Mouse (Mus musculus) limb, embryonic 10.5 days (tissue): ENCODE measurements around the gene Krt2. TPM values are rescaled to one million over a fixed set of nuclear protein-coding genes. Genes with fewer than 3 reads are reported as not detected.
A peak's percentile ranks its signal among the peaks of the same experiment; 100 is the strongest.

Experiments
- DNase-seq: peaks from one replicate; pipeline ENCODE4 v3.0.0-alpha.2; 2017; ENCODE audit warnings: low spot score
- H3K27ac ChIP-seq: fragments of 300-500 bp; sonication (generic); 2 replicates; pipeline ENCODE4 v1.5.1; 2016; ENCODE audit warnings: mild to moderate bottlenecking
- H3K27me3 ChIP-seq: fragments of 300-500 bp; sonication (generic); 2 replicates; pipeline ENCODE4 v1.6.1; 2016; ENCODE audit warnings: low read depth, mild to moderate bottlenecking; ENCODE audit not compliant: poor library complexity, severe bottlenecking
- H3K36me3 ChIP-seq: fragments of 300-500 bp; sonication (generic); 2 replicates; pipeline ENCODE4 v1.6.1; 2016; ENCODE audit warnings: mild to moderate bottlenecking, moderate library complexity
- H3K4me1 ChIP-seq: fragments of 300-500 bp; sonication (generic); 2 replicates; pipeline ENCODE4 v1.6.1; 2016
- H3K4me3 ChIP-seq: fragments of 300-500 bp; sonication (generic); 2 replicates; pipeline ENCODE4 v1.5.1; 2016; ENCODE audit warnings: mild to moderate bottlenecking, moderate library complexity
- H3K9me3 ChIP-seq: fragments of 300-500 bp; sonication (generic); replicated peaks from 2 replicates; pipeline ENCODE4 v1.6.1; 2016; ENCODE audit warnings: mild to moderate bottlenecking
- WGBS: fragments of 180-500 bp; shearing (Covaris S2); methylation state at CpG from one replicate; pipeline ENCODE4 v1.1.7; 2016; 5-methylcytosine and 5-hydroxymethylcytosine counted together
- polyA plus RNA-seq: library from polyadenylated mRNA; unstranded; fragments of >200 nt; fragmentation: Nextera tagmentation; extraction: Ambion mirVana; gene quantifications from 2 replicates; pipeline ENCODE4 v1.2.1, GENCODE M21; 2016

Krt2 gene
- not detected in 2 replicates for polyA plus RNA-seq

- Histone ChIP-seq H3K9me3 (no peaks in the 10 kb centered on the region), H3K36me3 (no peaks in the 10 kb centered on the region), H3K27me3 (peaks cover 8% of the 10 kb centered on the region; the same call in 1 of the 2 replicates), H3K27ac (no peak within 1 kb of the TSS), H3K4me1 (no peaks in the 10 kb centered on the region), H3K4me3 (no peak within 1 kb of the TSS)
- WGBS, result 77% methylated on average over 16 of the region's 16 CpGs
- DNase-seq, result no peak
Observed at GRCm38 (mm10) chr15:101817875-101818274, at the start of gene Krt2. Krt2 (minus strand) TSS chr15:101818169.

- Histone ChIP-seq H3K27ac (no peak overlapping the region), H3K36me3 (no peaks in the 10 kb centered on the region), H3K9me3 (no peaks in the 10 kb centered on the region), H3K4me3 (no peak overlapping the region), H3K27me3 (peaks cover 41% of the 10 kb centered on the region; the same call in 1 of the 2 replicates), H3K4me1 (no peaks in the 10 kb centered on the region)
- 90% methylated on average over 7 of the region's 7 CpGs for WGBS
- no peak for DNase-seq
Observed at GRCm38 (mm10) chr15:101866754-101867153, 48.8 kb upstream of the Krt2 start.

GRCm38 (mm10) chr15:101860421-101861130 is 42.6 kb upstream of the Krt2 start:
- no peaks in the 10 kb centered on the region for H3K9me3 ChIP-seq
- H3K27me3 ChIP-seq, result peaks cover 87% of the 10 kb centered on the region
- peak overlapping the region; percentile 55 for H3K4me3 ChIP-seq
- H3K4me1 ChIP-seq, result peaks cover 23% of the 10 kb centered on the region
- no peak overlapping the region for H3K27ac ChIP-seq
- no peaks in the 10 kb centered on the region for H3K36me3 ChIP-seq
- WGBS, result 53% methylated on average over 13 of the region's 13 CpGs
- DNase-seq, result no peak

- Histone ChIP-seq H3K9me3 (no peaks in the 10 kb centered on the region), H3K4me3 (peak overlapping the region; percentile 55), H3K27ac (peak overlapping the region; percentile 30; the same call in 1 of the 2 replicates), H3K4me1 (peaks cover 23% of the 10 kb centered on the region), H3K36me3 (no peaks in the 10 kb centered on the region), H3K27me3 (peaks cover 87% of the 10 kb centered on the region)
- under 1% methylated on average over 33 of the region's 33 CpGs for WGBS
- peak; percentile 78 for DNase-seq
Observed at GRCm38 (mm10) chr15:101859735-101860170, 41.8 kb upstream of the Krt2 start.

- no peak overlapping the region for H3K27ac ChIP-seq
- no peaks in the 10 kb centered on the region for H3K36me3 ChIP-seq
- H3K4me3 ChIP-seq, result peak overlapping the region; percentile 55
- H3K9me3 ChIP-seq, result no peaks in the 10 kb centered on the region
- H3K4me1 ChIP-seq, result peaks cover 23% of the 10 kb centered on the region
- peaks cover 96% of the 10 kb centered on the region for H3K27me3 ChIP-seq
- 6% methylated on average over 11 of the region's 11 CpGs for WGBS
- no peak for DNase-seq
Observed at GRCm38 (mm10) chr15:101858673-101859425, 40.9 kb upstream of the Krt2 start.

- H3K27me3 ChIP-seq, result peaks cover 100% of the 10 kb centered on the region
- H3K9me3 ChIP-seq, result no peaks in the 10 kb centered on the region
- DNase-seq, result no peak
- H3K4me1 ChIP-seq, result peaks cover 23% of the 10 kb centered on the region
- no peak overlapping the region for H3K4me3 ChIP-seq
- no peak overlapping the region for H3K27ac ChIP-seq
- WGBS, result 67% methylated on average over 5 of the region's 5 CpGs
- no peaks in the 10 kb centered on the region for H3K36me3 ChIP-seq
Observed at GRCm38 (mm10) chr15:101856696-101857095, 38.7 kb upstream of the Krt2 start.

- peaks cover 97% of the 10 kb centered on the region for H3K27me3 ChIP-seq
- 82% methylated on average over 3 of the region's 3 CpGs for WGBS
- peaks cover 23% of the 10 kb centered on the region for H3K4me1 ChIP-seq
Observed at GRCm38 (mm10) chr15:101855732-101856131, 37.8 kb upstream of the Krt2 start.

GRCm38 (mm10) chr15:101854294-101854693 is 36.3 kb upstream of the Krt2 start:
- Histone ChIP-seq H3K27ac (no peak overlapping the region), H3K4me3 (no peak overlapping the region), H3K4me1 (peaks cover 11% of the 10 kb centered on the region), H3K27me3 (peaks cover 92% of the 10 kb centered on the region), H3K36me3 (no peaks in the 10 kb centered on the region), H3K9me3 (no peaks in the 10 kb centered on the region)
- no peak for DNase-seq
- 18% methylated on average over 5 of the region's 5 CpGs for WGBS

More at GRCm38 (mm10) chr15:101855732-101856131, 37.8 kb upstream of the Krt2 start:
- no peak overlapping the region for H3K27ac ChIP-seq
- no peak overlapping the region for H3K4me3 ChIP-seq
- no peak for DNase-seq
- H3K9me3 ChIP-seq, result no peaks in the 10 kb centered on the region
- H3K36me3 ChIP-seq, result no peaks in the 10 kb centered on the region

GRCm38 (mm10) chr15:101852571-101852970 is 34.6 kb upstream of the Krt2 start:
- no peak for DNase-seq
- H3K36me3 ChIP-seq, result no peaks in the 10 kb centered on the region
- H3K4me1 ChIP-seq, result peaks cover 4% of the 10 kb centered on the region; the same call in 1 of the 2 replicates
- no peak overlapping the region for H3K27ac ChIP-seq
- no peaks in the 10 kb centered on the region for H3K9me3 ChIP-seq
- no peak overlapping the region for H3K4me3 ChIP-seq
- WGBS, result 42% methylated on average over 5 of the region's 5 CpGs
- peaks cover 82% of the 10 kb centered on the region for H3K27me3 ChIP-seq

GRCm38 (mm10) chr15:101850694-101851093 is 32.7 kb upstream of the Krt2 start, which contains the start of gene Krt1:
Krt1 (minus strand) TSS chr15:101850794.
- H3K4me3 ChIP-seq, result no peak within 1 kb of the TSS
- H3K4me1 ChIP-seq, result peaks cover 7% of the 10 kb centered on the region
- no peak within 1 kb of the TSS for H3K27ac ChIP-seq
- H3K36me3 ChIP-seq, result no peaks in the 10 kb centered on the region
- H3K27me3 ChIP-seq, result peaks cover 82% of the 10 kb centered on the region
- DNase-seq, result no peak
- H3K9me3 ChIP-seq, result no peaks in the 10 kb centered on the region
- WGBS, result 86% methylated on average over 6 of the region's 6 CpGs

GRCm38 (mm10) chr15:101845971-101846403 is 28.0 kb upstream of the Krt2 start:
- 0% methylated on average over 37 of the region's 37 CpGs for WGBS
- H3K27ac ChIP-seq, result peak overlapping the region; percentile 82
- peak; percentile 73 for DNase-seq
- H3K4me1 ChIP-seq, result peaks cover 15% of the 10 kb centered on the region
- no peaks in the 10 kb centered on the region for H3K36me3 ChIP-seq
- H3K27me3 ChIP-seq, result peaks cover 65% of the 10 kb centered on the region
- no peaks in the 10 kb centered on the region for H3K9me3 ChIP-seq
- H3K4me3 ChIP-seq, result peak overlapping the region; percentile 61

- Histone ChIP-seq H3K36me3 (no peaks in the 10 kb centered on the region), H3K4me1 (peaks cover 15% of the 10 kb centered on the region), H3K4me3 (no peak overlapping the region), H3K9me3 (no peaks in the 10 kb centered on the region), H3K27me3 (peaks cover 55% of the 10 kb centered on the region), H3K27ac (no peak overlapping the region)
- WGBS, result 69% methylated on average over 9 of the region's 9 CpGs
- no peak for DNase-seq
Observed at GRCm38 (mm10) chr15:101843192-101843591, 25.2 kb upstream of the Krt2 start.
